Mouse (Mus musculus) CH12.LX (cell line): ENCODE results near the gene Pakap. TPM values are rescaled to one million over a fixed set of nuclear protein-coding genes. Genes with fewer than 3 reads are reported as not detected.

ENCODE experiments used
- DNase-seq: peaks from one replicate; pipeline ENCODE4 v3.0.0-alpha.2; 2013; ENCODE audit errors: extremely low read depth
- H3K27ac ChIP-seq: 2 replicates; pipeline ENCODE4 v1.5.1; 2012; ENCODE audit warnings: low read depth, mild to moderate bottlenecking, control low read depth, moderate library complexity; ENCODE audit not compliant: insufficient read depth
- H3K27me3 ChIP-seq: replicated peaks from 2 replicates; pipeline ENCODE3; 2012; ENCODE audit warnings: inconsistent platforms
- H3K36me3 ChIP-seq, 2 experiments: replicated peaks in 1 of 2; 2 replicates each; pipeline versions ENCODE3 to v1.6.1; 2012; ENCODE audit warnings: inconsistent platforms in 1 of 2, low read length in 1 of 2, mild to moderate bottlenecking in 1 of 2, mixed read lengths in 1 of 2, moderate library complexity in 1 of 2; ENCODE audit not compliant: control insufficient read depth in 1 of 2, insufficient read depth in 1 of 2
- H3K4me1 ChIP-seq, 2 experiments: 2 replicates each; pipeline ENCODE4 v1.6.1; 2012; ENCODE audit warnings: inconsistent platforms in 1 of 2, moderate library complexity in 1 of 2; ENCODE audit not compliant: insufficient read depth in 2 of 2, control insufficient read depth in 1 of 2
- H3K4me2 ChIP-seq: 2 replicates; pipeline ENCODE4 v1.6.1; 2012; ENCODE audit warnings: low read depth, mild to moderate bottlenecking, control low read depth; ENCODE audit not compliant: poor library complexity, insufficient read depth, severe bottlenecking
- H3K4me3 ChIP-seq, 3 experiments: fragments of 150-350 bp in 1 of 3; sonication (generic) in 1 of 3; replicated peaks in 1 of 3; 2 replicates each; pipeline versions ENCODE3 to v1.5.1; 2011 to 2012; ENCODE audit warnings: low read depth in 2 of 3, low read length in 2 of 3, mild to moderate bottlenecking in 2 of 3, moderate library complexity in 2 of 3, control low read depth in 1 of 3, improper control_type of control experiment in 1 of 3, inconsistent platforms in 1 of 3, mixed read lengths in 1 of 3; ENCODE audit not compliant: poor library complexity in 1 of 3
- H3K79me2 ChIP-seq: replicated peaks from 2 replicates; pipeline ENCODE4 v1.6.1; 2012; ENCODE audit warnings: mild to moderate bottlenecking, moderate library complexity; ENCODE audit not compliant: control insufficient read depth, poor library complexity, insufficient read depth, severe bottlenecking; ENCODE audit errors: extremely low read depth
- H3K9ac ChIP-seq: 2 replicates; pipeline ENCODE4 v1.6.1; 2012; ENCODE audit warnings: low read depth, mild to moderate bottlenecking, control low read depth, moderate library complexity; ENCODE audit not compliant: insufficient read depth
- H3K9me3 ChIP-seq: replicated peaks from 2 replicates; pipeline ENCODE3; 2012; ENCODE audit warnings: low read length, inconsistent platforms, mixed read lengths
- BHLHE40 ChIP-seq: IDR thresholded peaks from 2 replicates; pipeline ENCODE4 v1.6.1; 2011; ENCODE audit warnings: mild to moderate bottlenecking, low read depth, low read length, improper control_type of control experiment
- CHD1 ChIP-seq: IDR thresholded peaks from 2 replicates; pipeline ENCODE4 v1.6.1; 2012; ENCODE audit warnings: low read depth, low read length, improper control_type of control experiment, inconsistent platforms
- CHD2 ChIP-seq: IDR thresholded peaks from 2 replicates; pipeline ENCODE4 v1.6.1; 2011; ENCODE audit warnings: low read length, improper control_type of control experiment
- HCFC1 ChIP-seq: IDR thresholded peaks from 2 replicates; pipeline ENCODE4 v1.6.1; 2012; ENCODE audit warnings: low read depth, mild to moderate bottlenecking, inconsistent platforms, low read length, improper control_type of control experiment
- IRF4 ChIP-seq: IDR thresholded peaks from 2 replicates; pipeline ENCODE4 v1.6.1; 2014; ENCODE audit warnings: low read depth, mild to moderate bottlenecking, inconsistent platforms, low read length, improper control_type of control experiment
- JUN ChIP-seq: IDR thresholded peaks from 2 replicates; pipeline ENCODE4 v1.6.1; 2011; ENCODE audit warnings: low read depth, mild to moderate bottlenecking, low read length, improper control_type of control experiment, moderate library complexity; ENCODE audit not compliant: insufficient read depth
- MAFK ChIP-seq: IDR thresholded peaks from 2 replicates; pipeline ENCODE4 v1.6.1; 2011; ENCODE audit warnings: low read length, improper control_type of control experiment; ENCODE audit not compliant: insufficient replicate concordance
- MAX ChIP-seq: IDR thresholded peaks from 2 replicates; pipeline ENCODE4 v1.6.1; 2011; ENCODE audit warnings: low read length, improper control_type of control experiment
- MXI1 ChIP-seq: IDR thresholded peaks from 2 replicates; pipeline ENCODE4 v1.6.1; 2011; ENCODE audit warnings: mild to moderate bottlenecking, low read depth, low read length, improper control_type of control experiment
- POLR2A ChIP-seq: IDR thresholded peaks from 2 replicates; pipeline ENCODE4 v1.6.1; 2011; ENCODE audit warnings: low read depth, mild to moderate bottlenecking, improper control_type of control experiment, low read length
- RAD21 ChIP-seq: IDR thresholded peaks from 2 replicates; pipeline ENCODE4 v1.6.1; 2011; ENCODE audit warnings: low read depth, mild to moderate bottlenecking, low read length, improper control_type of control experiment, moderate library complexity
- RCOR1 ChIP-seq: conservative IDR thresholded peaks from 2 replicates; pipeline ENCODE4 v1.6.1; 2012; ENCODE audit warnings: low read depth, mild to moderate bottlenecking, inconsistent platforms, low read length, improper control_type of control experiment
- SIN3A ChIP-seq: IDR thresholded peaks from 2 replicates; pipeline ENCODE4 v1.6.1; 2012; ENCODE audit warnings: low read length, improper control_type of control experiment, inconsistent platforms
- TBP ChIP-seq: conservative IDR thresholded peaks from 2 replicates; pipeline ENCODE4 v1.6.1; 2011; ENCODE audit warnings: low read depth, low read length, improper control_type of control experiment
- USF1 ChIP-seq: IDR thresholded peaks from 2 replicates; pipeline ENCODE4 v1.6.1; 2014; ENCODE audit warnings: low read depth, mild to moderate bottlenecking, inconsistent platforms, low read length, improper control_type of control experiment
- USF2 ChIP-seq: conservative IDR thresholded peaks from 2 replicates; pipeline ENCODE4 v1.6.1; 2011; ENCODE audit warnings: low read depth, low read length, improper control_type of control experiment
- ZKSCAN1 ChIP-seq: IDR thresholded peaks from 2 replicates; pipeline ENCODE4 v1.6.1; 2012; ENCODE audit warnings: low read depth, inconsistent platforms, low read length, improper control_type of control experiment, borderline replicate concordance
- ZMIZ1 ChIP-seq: IDR thresholded peaks from 2 replicates; pipeline ENCODE4 v1.6.1; 2012; ENCODE audit warnings: low read depth, mild to moderate bottlenecking, inconsistent platforms, low read length, improper control_type of control experiment
- ZNF384 ChIP-seq: IDR thresholded peaks from 2 replicates; pipeline ENCODE4 v1.6.1; 2012; ENCODE audit warnings: low read depth, low read length, improper control_type of control experiment, inconsistent platforms
- dilution Hi-C: fragments of 300-500 bp; cut with MboI; formaldehyde crosslinking; loops from 2 replicates; pipeline ENCODE4 v1.14.3; 2020; ENCODE audit warnings: low sequenced_read_pairs; ENCODE audit not compliant: extremely low pct_unique_long_range_greater_than_20kb, extremely low pct_ligation_motif_present
- in situ Hi-C: fragments of 300-500 bp; cut with MboI; formaldehyde crosslinking; loops from 3 replicates; pipeline ENCODE4 v1.14.3; 2019; ENCODE audit warnings: low sequenced_read_pairs, low pct_ligation_motif_present, low pct_unique_long_range_greater_than_20kb, mixed read lengths
- polyA plus RNA-seq: library from polyadenylated mRNA; unstranded; fragments of >175 nt; gene quantifications from 2 replicates; pipeline ENCODE4 v1.2.1, GENCODE M21; 2012; ENCODE audit warnings: low read depth; ENCODE audit not compliant: insufficient read length
- total RNA-seq, 2 experiments: library from RNA; depleted of rRNA; stranded (reverse); fragments of 300-350 nt in 1 of 2; fragments of >200 nt in 1 of 2; gene quantifications; 2 replicates each; pipeline ENCODE4 v1.2.3; 2012 to 2014

Gene Pakap
- total and polyA plus RNA-seq, 3 experiments = 0.08 to 0.14 TPM; not detected in 1

GRCm38 (mm10) chr4:57684676-57685215, 116.8 kb downstream of the Pakap start:
- no peaks in the 10 kb centered on the region for H3K36me3 ChIP-seq
- no peak overlapping the region for H3K4me2 ChIP-seq
- no peaks in the 10 kb centered on the region for H3K9me3 ChIP-seq
- no peak for DNase-seq
- no peak overlapping the region for H3K27ac ChIP-seq
- peaks cover 23 to 59% of the 10 kb centered on the region in 2 experiments for H3K4me1 ChIP-seq
- H3K27me3 ChIP-seq = no peaks in the 10 kb centered on the region
- no peaks in the 10 kb centered on the region for H3K79me2 ChIP-seq
- H3K4me3 ChIP-seq = no peak overlapping the region
- H3K9ac ChIP-seq = no peak overlapping the region
- in situ Hi-C loops = no loop called here
- dilution Hi-C loops = no loop called here
- TF ChIP-seq ZNF384 (no peak), USF2 (no peak), CHD2 (no peak), POLR2A (no peak), TBP (no peak), ZKSCAN1 (no peak), MAX (no peak), HCFC1 (no peak), MAFK (no peak), JUN (no peak), RAD21 (no peak), BHLHE40 (no peak)
- TF ChIP-seq, all 38 proteins: peak for 0

GRCm38 (mm10) chr4:57686736-57687135, 118.8 kb downstream of the Pakap start:
- no peak for TF ChIP-seq ZKSCAN1
- TF ChIP-seq SIN3A = no peak
- TF ChIP-seq RCOR1 = no peak
- no peak for TF ChIP-seq RAD21
- TF ChIP-seq CHD1 = no peak
- no peak for TF ChIP-seq ZMIZ1
- no peak for TF ChIP-seq IRF4
- no peak for TF ChIP-seq USF1
- TF ChIP-seq MXI1 = no peak
- H3K4me1 ChIP-seq = peaks cover 19 to 39% of the 10 kb centered on the region in 2 experiments
- H3K9me3 ChIP-seq = no peaks in the 10 kb centered on the region
- dilution Hi-C loops = no loop called here
- H3K4me2 ChIP-seq = no peak overlapping the region
- no peaks in the 10 kb centered on the region for H3K36me3 ChIP-seq
- H3K27me3 ChIP-seq = no peaks in the 10 kb centered on the region
- H3K27ac ChIP-seq = no peak overlapping the region
- in situ Hi-C loops = no loop called here
- H3K9ac ChIP-seq = no peak overlapping the region
- no peaks in the 10 kb centered on the region for H3K79me2 ChIP-seq
- H3K4me3 ChIP-seq = no peak overlapping the region
- DNase-seq = no peak
